In the genomic region with DNA sequence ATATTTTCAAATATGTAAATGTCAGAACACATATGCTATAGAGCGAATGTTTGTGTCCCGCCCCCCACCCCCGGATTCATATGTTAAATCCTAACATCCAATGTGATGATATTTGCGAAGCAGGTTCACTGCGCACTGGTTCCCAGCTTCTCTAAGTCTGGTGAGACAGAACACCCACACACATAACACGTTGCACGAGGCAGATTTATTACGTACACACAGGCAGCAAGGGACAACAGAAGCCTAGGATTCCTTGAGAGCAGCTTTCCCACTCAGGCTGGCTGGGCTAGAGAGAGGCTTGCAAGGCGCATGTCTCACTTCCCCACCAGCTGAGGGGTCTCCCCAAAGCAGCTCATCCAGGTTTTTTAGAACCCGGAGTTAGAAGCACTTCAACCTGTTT, we compare ENCODE assay signal across 18 mouse cellular contexts. TPM values are rescaled to one million over a fixed set of nuclear protein-coding genes. Genes with fewer than 3 reads are reported as not detected.
DNase-seq lines count a peak whose midpoint lies in the region; ATAC-seq lines count a peak whose summit lies in the region.
"Had no signal": no experiment of that assay in that cellular context is flagged by ENCODE, and none has a peak within 500 bp of the region (broad histone marks: within the 10 kb centered on the region; RNA-seq: fewer than 3 reads in every experiment).

No protein-coding gene starts in this region.

- no peaks in the 10 kb centered on the region for H3K27me3 ChIP-seq in forebrain, embryonic 14.5 days (replicated peaks; ENCODE audit: control insufficient read depth, insufficient read depth, low read length)
- no peaks in the 10 kb centered on the region for H3K27me3 ChIP-seq in heart, embryonic 12.5 days (replicated peaks)
- H3K27me3 ChIP-seq: embryonic facial prominence, embryonic 15.5 days; liver, embryonic 12.5 days; midbrain, embryonic 12.5 days; stomach, embryonic 15.5 days had no signal

- no peaks in the 10 kb centered on the region for H3K36me3 ChIP-seq in forebrain, embryonic 14.5 days (ENCODE audit: control insufficient read depth, insufficient read depth, low read length)
- no peaks in the 10 kb centered on the region for H3K36me3 ChIP-seq in heart, embryonic 12.5 days
- H3K36me3 ChIP-seq: embryonic facial prominence, embryonic 15.5 days; liver, embryonic 12.5 days; midbrain, embryonic 12.5 days; stomach, embryonic 15.5 days had no signal

- no peaks in the 10 kb centered on the region; the same call in 1 of the 2 replicates for H3K4me1 ChIP-seq in forebrain, embryonic 14.5 days (ENCODE audit: control insufficient read depth, insufficient read depth, low read length)
- no peaks in the 10 kb centered on the region for H3K4me1 ChIP-seq in heart, embryonic 12.5 days (replicated peaks)
- H3K4me1 ChIP-seq: embryonic facial prominence, embryonic 15.5 days; liver, embryonic 12.5 days; midbrain, embryonic 12.5 days; stomach, embryonic 15.5 days had no signal

- ATAC-seq in forebrain, embryonic 14.5 days, result peak; percentile 54; the same call in 1 of the 2 replicates
- ATAC-seq in heart, embryonic 12.5 days (ENCODE audit: insufficient number of reproducible peaks, low FRiP score), result no peak
- ATAC-seq: intestine, postnatal 0 days; liver, embryonic 12.5 days had no signal

- no peak overlapping the region for H3K27ac ChIP-seq in forebrain, embryonic 14.5 days (ENCODE audit: low read depth, low read length)
- no peak overlapping the region for H3K27ac ChIP-seq in heart, embryonic 12.5 days (ENCODE audit: poor library complexity, severe bottlenecking)
- H3K27ac ChIP-seq: embryonic facial prominence, embryonic 15.5 days; liver, embryonic 12.5 days; midbrain, embryonic 12.5 days; stomach, embryonic 15.5 days had no signal

- H3K4me2 ChIP-seq in forebrain, embryonic 14.5 days (ENCODE audit: low read length), result no peak overlapping the region
- H3K4me2 ChIP-seq in heart, embryonic 12.5 days, result no peak overlapping the region
- H3K4me2 ChIP-seq: embryonic facial prominence, embryonic 15.5 days; liver, embryonic 12.5 days; midbrain, embryonic 12.5 days; stomach, embryonic 15.5 days had no signal

- peak; percentile 24 to 41 for DNase-seq in layer of hippocampus, adult 18-20 months (ENCODE audit: low spot score in 2 of 2)
- no peak for DNase-seq in layer of hippocampus, adult 9-10 months (ENCODE audit: low spot score)
- DNase-seq in forebrain, embryonic 14.5 days (ENCODE audit: low spot score), result peak; percentile 30
- peak; percentile 37 to 83 for DNase-seq in left cerebral cortex, postnatal 25 days (ENCODE audit: low spot score in 2 of 2)
- DNase-seq in right cerebral cortex, postnatal 14 days, result peak; percentile 20
- no peak for DNase-seq in liver
- DNase-seq: cerebellum, postnatal 14 days; lung, postnatal 10 days; thymus, postnatal 4 days had no signal

- H3K9ac ChIP-seq in forebrain, embryonic 14.5 days (ENCODE audit: low read length), result no peak overlapping the region
- H3K9ac ChIP-seq in heart, embryonic 12.5 days, result no peak overlapping the region
- H3K9ac ChIP-seq: embryonic facial prominence, embryonic 15.5 days; liver, embryonic 12.5 days; midbrain, embryonic 12.5 days; stomach, embryonic 15.5 days had no signal

- no peak overlapping the region for H3K4me3 ChIP-seq in forebrain, embryonic 14.5 days (ENCODE audit: low read depth, low read length)
- H3K4me3 ChIP-seq in heart, embryonic 12.5 days, result no peak overlapping the region
- H3K4me3 ChIP-seq: embryonic facial prominence, embryonic 15.5 days; liver, embryonic 12.5 days; midbrain, embryonic 12.5 days; stomach, embryonic 15.5 days had no signal

- intact Hi-C loops in left cerebral cortex, postnatal 25 days (cut with DNase I), result no loop called here

- WGBS in forebrain, embryonic 14.5 days, result 70% methylated on average over 10 of the region's 10 CpGs
- 69% methylated on average over 10 of the region's 10 CpGs for WGBS in heart, embryonic 12.5 days

- H3K9me3 ChIP-seq in forebrain, embryonic 14.5 days (replicated peaks; ENCODE audit: control insufficient read depth, low read length), result no peaks in the 10 kb centered on the region
- no peaks in the 10 kb centered on the region for H3K9me3 ChIP-seq in heart, embryonic 12.5 days (replicated peaks)
- H3K9me3 ChIP-seq: embryonic facial prominence, embryonic 15.5 days; liver, embryonic 12.5 days; midbrain, embryonic 12.5 days; stomach, embryonic 15.5 days had no signal

RNA-seq across cellular contexts. Expression of gene Vrk2, which starts 15.0 kb away (rescaled TPM):
- total RNA-seq in layer of hippocampus, adult 18-20 months (2021), result 1 to 10 TPM; 2.4 to 5.3 TPM
- polyA plus RNA-seq in forebrain, embryonic 14.5 days (2014; fragmentation: Nextera tagmentation; extraction: Ambion mirVana), result 8.6 and 10.2 TPM in 2 replicates
- total RNA-seq in left cerebral cortex, postnatal 25 days (2021), result 1 to 10 TPM; 2.4 to 3.7 TPM
- polyA plus RNA-seq in heart, embryonic 12.5 days (2016; fragmentation: Nextera tagmentation; extraction: Ambion mirVana), result 17.1 and 18.5 TPM in 2 replicates

RNA-seq across cellular contexts. Expression of gene Gm6899, which starts 15.8 kb away (rescaled TPM):
- not detected for total RNA-seq in layer of hippocampus, adult 18-20 months (2021)
- polyA plus RNA-seq in forebrain, embryonic 14.5 days (2014; fragmentation: Nextera tagmentation; extraction: Ambion mirVana), result not detected in 2 replicates
- not detected for total RNA-seq in left cerebral cortex, postnatal 25 days (2021)
- polyA plus RNA-seq in heart, embryonic 12.5 days (2016; fragmentation: Nextera tagmentation; extraction: Ambion mirVana), result not detected in 2 replicates
- total RNA-seq: hematopoietic stem cell, adult 5-6 weeks; neutrophil, adult 5-6 weeks had no signal
- polyA plus RNA-seq: embryonic facial prominence, embryonic 15.5 days; large intestine, adult 2 months; liver, embryonic 12.5 days; midbrain, embryonic 12.5 days; stomach, embryonic 15.5 days had no signal

Comparison
In these comparisons a context has a peak if more than half of its experiments do, and no peak if none do; other contexts are left out.
1. DNase-seq: peak in layer of hippocampus, adult 18-20 months (2 of 2), forebrain, embryonic 14.5 days (single experiment), left cerebral cortex, postnatal 25 days (2 of 2) and right cerebral cortex, postnatal 14 days (single experiment); none in layer of hippocampus, adult 9-10 months (single experiment) and liver (single experiment).